Mouse (Mus musculus) forebrain, postnatal 0 days (tissue): ENCODE results near the gene Madcam1. TPM values are rescaled to one million over a fixed set of nuclear protein-coding genes. Genes with fewer than 3 reads are reported as not detected.

Experiments
- ATAC-seq: fragments of 200-750 bp; cut with Nextera tagmentation; 2 replicates; pipeline ENCODE4 v1.8.0; 2017; ENCODE audit warnings: mild to moderate bottlenecking, moderate library complexity
- DNase-seq: peaks from one replicate; pipeline ENCODE4 v3.0.0-alpha.2; 2015
- H3K27ac ChIP-seq: fragments of 300-500 bp; sonication (generic); 2 replicates; pipeline ENCODE4 v1.5.1; 2014; ENCODE audit warnings: low read depth, mild to moderate bottlenecking, antibody characterized with exemption, low read length, moderate library complexity, mixed read lengths
- H3K27me3 ChIP-seq: fragments of 300-500 bp; sonication (generic); 2 replicates; pipeline ENCODE4 v1.6.1; 2014; ENCODE audit warnings: mild to moderate bottlenecking, low read length, mixed read lengths; ENCODE audit not compliant: insufficient read depth
- H3K36me3 ChIP-seq: fragments of 300-500 bp; sonication (generic); 2 replicates; pipeline ENCODE4 v1.6.1; 2014; ENCODE audit warnings: mild to moderate bottlenecking, moderate library complexity; ENCODE audit not compliant: insufficient read depth
- H3K4me1 ChIP-seq: fragments of 300-500 bp; sonication (generic); 2 replicates; pipeline ENCODE4 v1.6.1; 2014; ENCODE audit warnings: antibody characterized with exemption; ENCODE audit not compliant: insufficient read depth
- H3K4me2 ChIP-seq: fragments of 300-500 bp; sonication (generic); 2 replicates; pipeline ENCODE4 v1.6.1; 2014; ENCODE audit warnings: low read depth, mild to moderate bottlenecking, moderate library complexity
- H3K4me3 ChIP-seq: fragments of 300-500 bp; sonication (generic); 2 replicates; pipeline ENCODE4 v1.5.1; 2014; ENCODE audit warnings: low read depth, low read length, mixed read lengths
- H3K9ac ChIP-seq: fragments of 300-500 bp; sonication (generic); 2 replicates; pipeline ENCODE4 v1.6.1; 2014; ENCODE audit warnings: mild to moderate bottlenecking
- H3K9me3 ChIP-seq: fragments of 300-500 bp; sonication (generic); 2 replicates; pipeline ENCODE4 v1.6.1; 2016; ENCODE audit warnings: low read length
- CTCF ChIP-seq: sonication (generic); IDR thresholded peaks from 2 replicates; pipeline ENCODE4 v1.5.1; 2016; ENCODE audit warnings: antibody characterized with exemption, control low read depth, low read depth
- WGBS: fragments of 180-500 bp; shearing (Covaris S2); extraction: QIAGEN DNeasy Blood & Tissue Kit; methylation state at CpG from one replicate; pipeline ENCODE4 v1.1.7; 2014; 5-methylcytosine and 5-hydroxymethylcytosine counted together
- polyA plus RNA-seq: library from polyadenylated mRNA; unstranded; fragments of >200 nt; fragmentation: Nextera tagmentation; extraction: Ambion mirVana; gene quantifications from 2 replicates; pipeline ENCODE4 v1.2.1, GENCODE M21; 2015
- total RNA-seq: library from RNA; depleted of rRNA; stranded (reverse); fragments of >200 nt; gene quantifications from 2 replicates; pipeline ENCODE4 v1.2.3, GENCODE M21; 2014; rRNA removed

The Madcam1 gene
- total RNA-seq: 0.38 and 0.95 TPM in 2 replicates
- 0.67 and 0.70 TPM in 2 replicates for polyA plus RNA-seq

- H3K4me1 ChIP-seq: peaks cover 7% of the 10 kb centered on the region; the same call in 1 of the 2 replicates
- no peaks in the 10 kb centered on the region for H3K27me3 ChIP-seq
- no peaks in the 10 kb centered on the region for H3K36me3 ChIP-seq
- peak; percentile 89 for TF ChIP-seq CTCF
- ATAC-seq: no peak
- no peak within 1 kb of the TSS for H3K9ac ChIP-seq
- no peaks in the 10 kb centered on the region for H3K9me3 ChIP-seq
- H3K4me3 ChIP-seq: no peak within 1 kb of the TSS
- WGBS: 10% methylated on average over 13 of the region's 13 CpGs
- no peak within 1 kb of the TSS for H3K27ac ChIP-seq
- peak; percentile 64 for DNase-seq
- no peak within 1 kb of the TSS for H3K4me2 ChIP-seq
Measured at GRCm38 (mm10) chr10:79664131-79664665, at the start of gene Madcam1. Gene Madcam1, plus strand, starts transcription at chr10:79664559.

DNA sequence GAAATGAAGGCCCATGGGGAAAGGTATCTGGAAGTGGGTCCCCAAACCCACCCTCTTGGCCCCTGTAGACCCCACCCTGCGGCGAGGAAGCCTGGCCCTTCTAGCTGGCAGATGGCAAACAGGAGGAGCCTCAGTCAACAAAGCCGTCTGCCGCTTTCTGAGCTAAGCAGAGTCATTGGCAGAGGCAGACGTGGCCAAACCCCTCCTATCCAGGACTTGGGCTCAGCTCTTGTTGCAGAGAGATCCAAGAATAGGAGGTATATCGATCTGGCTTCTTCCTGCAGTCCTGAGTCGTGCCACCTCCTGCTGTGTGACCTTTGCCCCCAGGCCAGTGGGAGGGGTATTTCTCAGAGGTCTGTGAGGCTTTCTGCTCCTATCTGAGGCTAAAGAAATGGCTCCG is 48.5 kb upstream of the Madcam1 start:
- TF ChIP-seq CTCF: no peak
- Histone ChIP-seq H3K27ac (no peak overlapping the region), H3K36me3 (0 out of 2 replicates have a peak, but pooled peaks cover 11% of the 10 kb centered on the region), H3K27me3 (peaks cover 9% of the 10 kb centered on the region), H3K4me2 (no peak overlapping the region), H3K9ac (no peak overlapping the region), H3K4me1 (peaks cover 16% of the 10 kb centered on the region), H3K9me3 (no peaks in the 10 kb centered on the region), H3K4me3 (no peak overlapping the region)
- DNase-seq (peak; percentile 50), ATAC-seq (no peak)
- WGBS: 5% methylated on average over 8 of the region's 8 CpGs

DNA sequence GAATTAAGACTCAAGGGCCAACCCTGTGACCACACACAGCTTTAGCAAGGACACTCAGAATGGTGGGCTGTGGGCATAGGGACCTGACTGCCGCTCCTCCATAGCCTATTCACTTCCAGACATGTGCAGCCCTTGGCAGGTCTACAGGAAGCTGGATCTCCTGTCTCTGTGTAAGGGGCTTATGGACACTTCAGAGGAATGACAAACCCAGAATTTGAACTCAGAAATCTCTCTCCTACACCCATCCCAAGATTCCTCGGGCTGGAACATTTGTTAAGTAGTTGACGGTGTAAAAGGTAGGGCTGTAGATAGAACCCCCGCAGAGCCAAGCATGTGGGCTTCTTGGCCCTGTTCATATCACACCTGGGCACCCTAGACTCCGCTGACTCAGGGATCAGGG is 48.0 kb upstream of the Madcam1 start:
- TF ChIP-seq CTCF: no peak
- no peak for ATAC-seq
- no peak overlapping the region for H3K4me2 ChIP-seq
- H3K4me1 ChIP-seq: peaks cover 16% of the 10 kb centered on the region
- H3K27me3 ChIP-seq: peaks cover 9% of the 10 kb centered on the region
- no peak overlapping the region for H3K4me3 ChIP-seq
- H3K27ac ChIP-seq: no peak overlapping the region
- DNase-seq: no peak
- 0 out of 2 replicates have a peak, but pooled peaks cover 12% of the 10 kb centered on the region for H3K36me3 ChIP-seq
- 90% methylated on average over 5 of the region's 5 CpGs for WGBS
- no peak overlapping the region for H3K9ac ChIP-seq
- no peaks in the 10 kb centered on the region for H3K9me3 ChIP-seq

GRCm38 (mm10) chr10:79623950-79624349 is 40.4 kb upstream of the Madcam1 start:
- Histone ChIP-seq H3K27me3 (no peaks in the 10 kb centered on the region), H3K4me2 (no peak overlapping the region), H3K27ac (no peak overlapping the region), H3K36me3 (peaks cover 28% of the 10 kb centered on the region), H3K9ac (no peak overlapping the region), H3K4me3 (no peak overlapping the region), H3K9me3 (no peaks in the 10 kb centered on the region), H3K4me1 (no peaks in the 10 kb centered on the region)
- 60% methylated on average over 12 of the region's 12 CpGs for WGBS
- TF ChIP-seq CTCF: no peak
- no peak for ATAC-seq
- no peak for DNase-seq

DNA sequence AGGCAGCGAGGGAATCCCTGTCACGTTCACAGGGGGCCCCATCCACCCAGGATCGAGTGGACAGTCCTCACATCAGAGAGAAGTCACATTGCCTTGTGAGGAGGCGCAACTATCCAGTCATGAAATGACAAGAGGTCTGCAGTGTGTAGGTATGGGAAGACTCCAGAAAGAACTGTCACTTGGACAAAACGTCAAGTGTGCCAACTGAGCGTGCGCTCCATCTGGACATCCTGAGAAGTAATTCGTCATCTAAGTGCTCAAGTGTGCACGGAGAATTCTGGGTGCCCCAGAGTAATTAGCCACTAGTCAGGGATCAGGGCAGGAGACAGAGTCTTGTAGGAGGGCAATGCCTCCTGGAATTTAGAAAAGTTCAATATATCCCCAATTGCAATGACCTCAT is 39.0 kb upstream of the Madcam1 start:
- no peak for ATAC-seq
- no peak overlapping the region for H3K4me3 ChIP-seq
- no peaks in the 10 kb centered on the region for H3K9me3 ChIP-seq
- peaks cover 21% of the 10 kb centered on the region for H3K36me3 ChIP-seq
- DNase-seq: no peak
- 78% methylated on average over 9 of the region's 9 CpGs for WGBS
- no peak overlapping the region for H3K4me2 ChIP-seq
- H3K27me3 ChIP-seq: no peaks in the 10 kb centered on the region
- no peak overlapping the region for H3K27ac ChIP-seq
- H3K4me1 ChIP-seq: no peaks in the 10 kb centered on the region
- TF ChIP-seq CTCF: no peak
- no peak overlapping the region for H3K9ac ChIP-seq

DNA sequence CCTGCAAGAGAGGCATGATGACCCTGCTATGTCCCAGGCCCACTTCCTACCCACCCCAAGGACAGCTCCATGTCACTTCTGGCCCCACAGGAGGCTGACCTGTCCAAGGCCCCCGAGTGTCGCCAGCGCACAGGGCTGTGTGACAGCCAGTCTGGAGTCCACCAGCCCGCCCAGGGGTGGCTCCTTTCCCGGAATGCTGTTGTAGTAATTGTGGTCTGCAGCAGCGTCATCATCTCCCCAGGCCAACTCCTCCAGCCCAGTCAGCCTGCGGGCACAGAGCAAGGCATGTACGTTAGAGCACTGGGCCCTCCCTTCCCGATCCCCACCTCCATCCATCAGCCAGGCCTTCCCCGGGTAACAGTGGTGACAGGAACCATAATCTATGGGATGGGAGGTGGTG is 38.2 kb upstream of the Madcam1 start:
- no peak overlapping the region for H3K4me2 ChIP-seq
- no peak overlapping the region for H3K27ac ChIP-seq
- H3K4me1 ChIP-seq: no peaks in the 10 kb centered on the region
- 90% methylated on average over 10 of the region's 10 CpGs for WGBS
- H3K4me3 ChIP-seq: no peak overlapping the region
- no peak overlapping the region for H3K9ac ChIP-seq
- DNase-seq (no peak), ATAC-seq (no peak)
- H3K9me3 ChIP-seq: no peaks in the 10 kb centered on the region
- H3K36me3 ChIP-seq: peaks cover 16% of the 10 kb centered on the region
- no peak for TF ChIP-seq CTCF
- no peaks in the 10 kb centered on the region for H3K27me3 ChIP-seq

- H3K36me3 ChIP-seq: peaks cover 16% of the 10 kb centered on the region
- H3K4me2 ChIP-seq: no peak overlapping the region
- H3K27ac ChIP-seq: no peak overlapping the region
- no peaks in the 10 kb centered on the region for H3K9me3 ChIP-seq
- peak; percentile 76 for ATAC-seq
- H3K4me3 ChIP-seq: no peak overlapping the region
- TF ChIP-seq CTCF: no peak
- no peaks in the 10 kb centered on the region for H3K4me1 ChIP-seq
- H3K27me3 ChIP-seq: no peaks in the 10 kb centered on the region
- 45% methylated on average over 5 of the region's 5 CpGs for WGBS
- no peak overlapping the region for H3K9ac ChIP-seq
- DNase-seq: peak; percentile 78
Measured at GRCm38 (mm10) chr10:79628377-79628776, 36.0 kb upstream of the Madcam1 start.
